Mouse (Mus musculus) liver, adult 2 months (tissue): ENCODE measurements around the gene Gm21149. TPM values are rescaled to one million over a fixed set of nuclear protein-coding genes. Genes with fewer than 3 reads are reported as not detected.
"Not testable (repeated sequence)": the region's sequence is repeated elsewhere in the genome, so short reads cannot be mapped to it uniquely, and the experiment has no call there.

Source experiments
- DNase-seq: peaks from one replicate; pipeline ENCODE4 v3.0.0-alpha.2; 2011; ENCODE audit warnings: low read depth, low spot score; ENCODE audit errors: extremely low read depth
- H3K27ac ChIP-seq: fragments of 200-500 bp; replicated peaks from 2 replicates; pipeline ENCODE4 v1.5.1; 2012; ENCODE audit warnings: low read depth, mild to moderate bottlenecking, control low read depth, inconsistent platforms, low read length; ENCODE audit not compliant: insufficient read depth
- H3K27me3 ChIP-seq: fragments of 200-500 bp; 2 replicates; pipeline ENCODE4 v1.6.1; 2012; ENCODE audit warnings: mild to moderate bottlenecking, moderate library complexity, low read length, inconsistent platforms; ENCODE audit not compliant: control insufficient read depth, insufficient read depth
- H3K36me3 ChIP-seq: fragments of 200-500 bp; 2 replicates; pipeline ENCODE4 v1.6.1; 2012; ENCODE audit warnings: low read length, inconsistent platforms; ENCODE audit not compliant: control insufficient read depth, insufficient read depth
- H3K4me1 ChIP-seq: fragments of 200-500 bp; 2 replicates; pipeline ENCODE4 v1.6.1; 2011; ENCODE audit warnings: low read length; ENCODE audit not compliant: control insufficient read depth, insufficient read depth
- H3K4me3 ChIP-seq: fragments of 200-500 bp; 2 replicates; pipeline ENCODE4 v1.5.1; 2011; ENCODE audit warnings: low read depth, mild to moderate bottlenecking, control low read depth, low read length, moderate library complexity; ENCODE audit not compliant: insufficient read depth
- H3K79me2 ChIP-seq: fragments of 200-500 bp; 2 replicates; pipeline ENCODE4 v1.6.1; 2012; ENCODE audit warnings: inconsistent platforms, mild to moderate bottlenecking, low read length, moderate library complexity; ENCODE audit not compliant: control insufficient read depth, insufficient read depth
- H3K9ac ChIP-seq: fragments of 200-500 bp; 2 replicates; pipeline ENCODE4 v1.6.1; 2012; ENCODE audit warnings: low read depth, mild to moderate bottlenecking, control low read depth, inconsistent platforms, low read length
- CTCF ChIP-seq: fragments of 200-500 bp; IDR thresholded peaks from 2 replicates; pipeline ENCODE4 v1.5.1; 2011; ENCODE audit warnings: low read depth, low read length, control low read depth
- WGBS: fragments of 180-500 bp; shearing (Covaris S2); methylation state at CpG from one replicate; pipeline ENCODE4 v1.1.7; 2018; 5-methylcytosine and 5-hydroxymethylcytosine counted together
- polyA plus RNA-seq: library from polyadenylated mRNA; depleted of rRNA; stranded (reverse); fragments of >200 nt; gene quantifications from 2 replicates; pipeline ENCODE4 v1.2.3, GENCODE M21; 2012; rRNA removed
- total RNA-seq: library from RNA; depleted of rRNA; stranded (reverse); fragments of >200 nt; gene quantifications from 2 replicates; pipeline ENCODE4 v1.2.3, GENCODE M21; 2014; rRNA removed

Gene Gm21149
- total and polyA plus RNA-seq, 2 experiments: not detected

DNA sequence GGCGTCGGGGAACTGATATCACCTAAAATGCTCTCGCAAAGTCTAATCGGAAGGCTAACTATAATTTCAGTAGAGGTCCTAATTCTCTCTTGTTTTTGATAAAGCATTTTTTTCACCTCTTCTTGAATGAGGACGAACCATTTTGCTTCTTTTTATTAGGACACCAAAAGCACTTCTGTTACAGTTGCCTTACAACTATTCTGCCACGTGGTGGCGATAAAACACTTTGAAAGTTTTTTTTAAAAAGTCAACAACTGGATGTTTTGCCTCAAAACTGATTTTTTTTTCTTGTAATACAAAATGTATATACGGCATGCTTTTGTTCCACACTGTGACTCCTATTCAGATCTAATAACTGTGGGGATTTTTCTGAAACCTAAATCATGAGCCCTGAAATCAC, 14.7 kb downstream of the Gm21149 start:
- H3K9ac ChIP-seq, H3K4me3 ChIP-seq, H3K36me3 ChIP-seq, H3K27me3 ChIP-seq, H3K79me2 ChIP-seq, H3K4me1 ChIP-seq, DNase-seq, H3K27ac ChIP-seq: not testable (repeated sequence)
- 57% methylated on average over 8 of the region's 8 CpGs for WGBS
- peak; percentile 22; the same call in 1 of the 2 replicates for TF ChIP-seq CTCF

DNA sequence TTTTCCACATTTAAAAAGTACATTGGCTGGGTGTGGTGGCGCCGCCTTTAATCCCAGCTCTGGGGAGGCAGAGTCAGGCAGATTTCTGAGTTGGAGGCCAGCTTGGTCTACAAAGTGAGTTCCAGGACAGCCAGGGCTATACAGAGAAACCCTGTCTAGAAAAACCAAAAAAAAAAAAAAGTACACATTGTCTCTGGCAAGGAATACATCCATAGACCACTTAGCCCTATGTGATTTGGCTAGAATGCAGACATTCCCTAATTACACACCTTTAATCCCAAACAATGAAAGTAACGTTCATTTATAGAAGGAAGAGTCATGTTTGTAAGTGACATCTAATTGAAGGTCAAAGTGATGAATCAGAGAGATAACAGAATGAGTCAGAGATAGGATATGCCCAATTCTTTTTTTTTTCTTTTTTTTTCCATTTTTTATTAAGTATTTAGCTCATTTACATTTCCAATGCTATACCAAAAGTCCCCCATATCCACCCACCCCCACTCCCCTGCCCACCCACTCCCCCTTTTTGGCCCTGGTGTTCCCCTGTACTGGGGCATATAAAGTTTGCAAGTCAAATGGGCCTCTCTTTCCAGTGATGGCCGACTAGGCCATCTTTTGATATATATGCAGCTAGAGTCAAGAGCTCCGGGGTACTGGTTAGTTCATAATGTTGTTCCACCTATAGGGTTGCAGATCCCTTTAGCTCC, 18.3 kb downstream of the Gm21149 start:
- H3K4me3 ChIP-seq, H3K9ac ChIP-seq, H3K36me3 ChIP-seq, H3K27me3 ChIP-seq, H3K79me2 ChIP-seq, DNase-seq, H3K4me1 ChIP-seq, H3K27ac ChIP-seq: not testable (repeated sequence)
- 76% methylated on average over 3 of the region's 5 CpGs for WGBS

Other genes with a start within 250 kb of the Gm21149 start
- gene Gm21190, start 52.7 kb upstream of the Gm21149 start, total RNA-seq: not detected in 2 replicates
- gene Gm21190, start 52.7 kb upstream of the Gm21149 start, polyA plus RNA-seq: not detected in 2 replicates
- not detected in 2 replicates for gene Gm21083, start 100.8 kb upstream of the Gm21149 start, total RNA-seq
- gene Gm21083, start 100.8 kb upstream of the Gm21149 start, polyA plus RNA-seq: not detected in 2 replicates
- not detected in 2 replicates for gene Speer4d, start 142.5 kb upstream of the Gm21149 start, total RNA-seq
- gene Speer4d, start 142.5 kb upstream of the Gm21149 start, polyA plus RNA-seq: not detected in 2 replicates
- gene 4930572O03Rik, start 180.5 kb upstream of the Gm21149 start, total RNA-seq: not detected in 2 replicates
- not detected in 2 replicates for gene 4930572O03Rik, start 180.5 kb upstream of the Gm21149 start, polyA plus RNA-seq
- not detected in 2 replicates for gene Speer4c, start 237.7 kb upstream of the Gm21149 start, total RNA-seq
- gene Speer4c, start 237.7 kb upstream of the Gm21149 start, polyA plus RNA-seq: not detected in 2 replicates